Mouse (Mus musculus) C2C12 (cell line): ENCODE measurements around the gene Pde4dip.

Experiments used
- CTCF ChIP-seq: IDR thresholded peaks from one replicate; pipeline ENCODE4 v1.5.1; 2011; ENCODE audit not compliant: control insufficient read depth, insufficient read depth, insufficient read length
- FOSL1 ChIP-seq: IDR thresholded peaks from one replicate; pipeline ENCODE4 v1.8.0; 2011; ENCODE audit warnings: mild to moderate bottlenecking, low read length; ENCODE audit not compliant: poor library complexity, insufficient read depth, severe bottlenecking
- MAX ChIP-seq: IDR thresholded peaks from one replicate; pipeline ENCODE4 v1.6.1; 2011; ENCODE audit warnings: mild to moderate bottlenecking, control low read depth
- MYOG ChIP-seq: IDR thresholded peaks from one replicate; pipeline ENCODE4 v1.6.1; 2011; ENCODE audit not compliant: control insufficient read depth, insufficient read length; ENCODE audit errors: extremely low read depth
- USF1 ChIP-seq: IDR thresholded peaks from one replicate; pipeline ENCODE4 v1.6.1; 2011; ENCODE audit warnings: low read depth, mild to moderate bottlenecking, control low read depth, moderate library complexity

GRCm38 (mm10) chr3:97667093-97667675 is 221.3 kb downstream of the Pde4dip start:
- TF ChIP-seq CTCF (no peak), MYOG (no peak), MAX (no peak), FOSL1 (no peak), USF1 (no peak)
